Mouse (Mus musculus): ENCODE measurements at regions not wholly inside any gene's neighbourhood (a gene's known extent, or its start where the extent isn't known, plus 50 kb on each side); places are given as distances from the start of the nearest gene placed in this dataset.

GRCm38 (mm10) chr6:66458172-66458571, 77.0 kb upstream of the Mad2l1 start:
- no peak for TF ChIP-seq POLR2A (IDR thresholded peaks at IDR 0.05; ENCODE audit: extremely low read depth, insufficient read depth, low read length)
- no peak for TF ChIP-seq CTCF (IDR thresholded peaks at IDR 0.05; ENCODE audit: extremely low read depth, insufficient read depth, low read length)

All from cortical plate, adult 2 months (tissue).